Mouse (Mus musculus): ENCODE data around the gene Macrod2. TPM values are rescaled to one million over a fixed set of nuclear protein-coding genes. Genes with fewer than 3 reads are reported as not detected.

The Macrod2 gene
- polyA plus RNA-seq, 1 experiment from 2014 or later, result 49.2 TPM

- DNase-seq (ENCODE audit: low spot score) (no peak), ATAC-seq (no peak)
- peaks cover 3% of the 10 kb centered on the region; the same call in 1 of the 2 replicates for H3K4me1 ChIP-seq (ENCODE audit: control insufficient read depth, insufficient read depth, low read length)
- H3K4me2 ChIP-seq (ENCODE audit: low read length), result no peak overlapping the region
- H3K27me3 ChIP-seq (replicated peaks; ENCODE audit: control insufficient read depth, insufficient read depth, low read length), result no peaks in the 10 kb centered on the region
- H3K36me3 ChIP-seq (ENCODE audit: control insufficient read depth, insufficient read depth, low read length), result no peaks in the 10 kb centered on the region
- H3K9ac ChIP-seq (ENCODE audit: low read length), result no peak overlapping the region
- no peaks in the 10 kb centered on the region for H3K9me3 ChIP-seq (replicated peaks; ENCODE audit: control insufficient read depth, low read length)
- no peak overlapping the region for H3K4me3 ChIP-seq (ENCODE audit: low read depth, low read length)
- 47% methylated on average over 6 of the region's 6 CpGs for WGBS
- no peak overlapping the region for H3K27ac ChIP-seq (ENCODE audit: low read depth, low read length)
These were observed 516.4 kb downstream of the Macrod2 start for GRCm38 (mm10) chr2:140911463-140911862.

- DNase-seq (ENCODE audit: low spot score) (no peak), ATAC-seq (no peak)
- H3K27me3 ChIP-seq (replicated peaks; ENCODE audit: control insufficient read depth, insufficient read depth, low read length), result no peaks in the 10 kb centered on the region
- no peaks in the 10 kb centered on the region for H3K9me3 ChIP-seq (replicated peaks; ENCODE audit: control insufficient read depth, low read length)
- no peak overlapping the region for H3K27ac ChIP-seq (ENCODE audit: low read depth, low read length)
- H3K4me2 ChIP-seq (ENCODE audit: low read length), result no peak overlapping the region
- WGBS, result 18% methylated on average over 1 of the region's 1 CpGs
- H3K4me3 ChIP-seq (ENCODE audit: low read depth, low read length), result no peak overlapping the region
- H3K36me3 ChIP-seq (ENCODE audit: control insufficient read depth, insufficient read depth, low read length), result no peaks in the 10 kb centered on the region
- H3K4me1 ChIP-seq (ENCODE audit: control insufficient read depth, insufficient read depth, low read length), result peaks cover 3% of the 10 kb centered on the region; the same call in 1 of the 2 replicates
- no peak overlapping the region for H3K9ac ChIP-seq (ENCODE audit: low read length)
These were observed 517.1 kb downstream of the Macrod2 start for GRCm38 (mm10) chr2:140912179-140912578.

GRCm38 (mm10) chr2:140912931-140913330 is 517.8 kb downstream of the Macrod2 start:
- 38% methylated on average over 2 of the region's 2 CpGs for WGBS
- Histone ChIP-seq H3K27me3 (replicated peaks; ENCODE audit: control insufficient read depth, insufficient read depth, low read length) (no peaks in the 10 kb centered on the region), H3K27ac (ENCODE audit: low read depth, low read length) (no peak overlapping the region), H3K4me2 (ENCODE audit: low read length) (no peak overlapping the region), H3K36me3 (ENCODE audit: control insufficient read depth, insufficient read depth, low read length) (no peaks in the 10 kb centered on the region), H3K9ac (ENCODE audit: low read length) (no peak overlapping the region), H3K4me1 (ENCODE audit: control insufficient read depth, insufficient read depth, low read length) (peaks cover 3% of the 10 kb centered on the region; the same call in 1 of the 2 replicates), H3K9me3 (replicated peaks; ENCODE audit: control insufficient read depth, low read length) (no peaks in the 10 kb centered on the region), H3K4me3 (ENCODE audit: low read depth, low read length) (no peak overlapping the region)
- ATAC-seq (no peak), DNase-seq (ENCODE audit: low spot score) (no peak)

GRCm38 (mm10) chr2:140913679-140914412 is 518.7 kb downstream of the Macrod2 start:
- peaks cover 3% of the 10 kb centered on the region; the same call in 1 of the 2 replicates for H3K4me1 ChIP-seq (ENCODE audit: control insufficient read depth, insufficient read depth, low read length)
- H3K9ac ChIP-seq (ENCODE audit: low read length), result no peak overlapping the region
- no peak overlapping the region for H3K4me2 ChIP-seq (ENCODE audit: low read length)
- H3K9me3 ChIP-seq (replicated peaks; ENCODE audit: control insufficient read depth, low read length), result no peaks in the 10 kb centered on the region
- 22% methylated on average over 7 of the region's 7 CpGs for WGBS
- no peaks in the 10 kb centered on the region for H3K36me3 ChIP-seq (ENCODE audit: control insufficient read depth, insufficient read depth, low read length)
- DNase-seq (ENCODE audit: low spot score) (peak; percentile 64), ATAC-seq (peak; percentile 75)
- no peak overlapping the region for H3K27ac ChIP-seq (ENCODE audit: low read depth, low read length)
- H3K4me3 ChIP-seq (ENCODE audit: low read depth, low read length), result no peak overlapping the region
- no peaks in the 10 kb centered on the region for H3K27me3 ChIP-seq (replicated peaks; ENCODE audit: control insufficient read depth, insufficient read depth, low read length)

GRCm38 (mm10) chr2:140926922-140927321 is 531.8 kb downstream of the Macrod2 start:
- H3K4me3 ChIP-seq (ENCODE audit: low read depth, low read length), result no peak overlapping the region
- no peaks in the 10 kb centered on the region for H3K4me1 ChIP-seq (ENCODE audit: control insufficient read depth, insufficient read depth, low read length)
- H3K36me3 ChIP-seq (ENCODE audit: control insufficient read depth, insufficient read depth, low read length), result no peaks in the 10 kb centered on the region
- no peak overlapping the region for H3K27ac ChIP-seq (ENCODE audit: low read depth, low read length)
- no peaks in the 10 kb centered on the region for H3K27me3 ChIP-seq (replicated peaks; ENCODE audit: control insufficient read depth, insufficient read depth, low read length)
- no peak overlapping the region for H3K4me2 ChIP-seq (ENCODE audit: low read length)
- ATAC-seq (no peak), DNase-seq (ENCODE audit: low spot score) (no peak)
- no peak overlapping the region for H3K9ac ChIP-seq (ENCODE audit: low read length)
- H3K9me3 ChIP-seq (replicated peaks; ENCODE audit: control insufficient read depth, low read length), result no peaks in the 10 kb centered on the region

- Histone ChIP-seq H3K9me3 (replicated peaks; ENCODE audit: control insufficient read depth, low read length) (no peaks in the 10 kb centered on the region), H3K9ac (ENCODE audit: low read length) (no peak overlapping the region), H3K4me1 (ENCODE audit: control insufficient read depth, insufficient read depth, low read length) (no peaks in the 10 kb centered on the region), H3K4me3 (ENCODE audit: low read depth, low read length) (no peak overlapping the region), H3K4me2 (ENCODE audit: low read length) (no peak overlapping the region), H3K27me3 (replicated peaks; ENCODE audit: control insufficient read depth, insufficient read depth, low read length) (no peaks in the 10 kb centered on the region), H3K36me3 (ENCODE audit: control insufficient read depth, insufficient read depth, low read length) (no peaks in the 10 kb centered on the region), H3K27ac (ENCODE audit: low read depth, low read length) (no peak overlapping the region)
- 82% methylated on average over 1 of the region's 1 CpGs for WGBS
- DNase-seq (ENCODE audit: low spot score) (no peak), ATAC-seq (no peak)
These were observed 539.4 kb downstream of the Macrod2 start for GRCm38 (mm10) chr2:140934483-140934882.

- ATAC-seq (no peak), DNase-seq (ENCODE audit: low spot score) (no peak)
- Histone ChIP-seq H3K4me1 (ENCODE audit: control insufficient read depth, insufficient read depth, low read length) (no peaks in the 10 kb centered on the region), H3K27me3 (replicated peaks; ENCODE audit: control insufficient read depth, insufficient read depth, low read length) (no peaks in the 10 kb centered on the region), H3K27ac (ENCODE audit: low read depth, low read length) (no peak overlapping the region), H3K36me3 (ENCODE audit: control insufficient read depth, insufficient read depth, low read length) (no peaks in the 10 kb centered on the region), H3K4me3 (ENCODE audit: low read depth, low read length) (no peak overlapping the region), H3K9ac (ENCODE audit: low read length) (no peak overlapping the region), H3K9me3 (replicated peaks; ENCODE audit: control insufficient read depth, low read length) (no peaks in the 10 kb centered on the region), H3K4me2 (ENCODE audit: low read length) (no peak overlapping the region)
- 90% methylated on average over 3 of the region's 3 CpGs for WGBS
These were observed 554.4 kb downstream of the Macrod2 start for GRCm38 (mm10) chr2:140949461-140949860.

GRCm38 (mm10) chr2:140959246-140959645 is 564.1 kb downstream of the Macrod2 start:
- DNase-seq (ENCODE audit: low spot score) (peak; percentile 33), ATAC-seq (peak; percentile 44; the same call in 1 of the 2 replicates)
- Histone ChIP-seq H3K9ac (ENCODE audit: low read length) (no peak overlapping the region), H3K4me1 (ENCODE audit: control insufficient read depth, insufficient read depth, low read length) (no peaks in the 10 kb centered on the region), H3K4me3 (ENCODE audit: low read depth, low read length) (no peak overlapping the region), H3K4me2 (ENCODE audit: low read length) (no peak overlapping the region), H3K36me3 (ENCODE audit: control insufficient read depth, insufficient read depth, low read length) (no peaks in the 10 kb centered on the region), H3K9me3 (replicated peaks; ENCODE audit: control insufficient read depth, low read length) (no peaks in the 10 kb centered on the region), H3K27me3 (replicated peaks; ENCODE audit: control insufficient read depth, insufficient read depth, low read length) (no peaks in the 10 kb centered on the region), H3K27ac (ENCODE audit: low read depth, low read length) (no peak overlapping the region)
- 87% methylated on average over 2 of the region's 2 CpGs for WGBS

- WGBS, result 90% methylated on average over 2 of the region's 2 CpGs
- no peak overlapping the region for H3K4me2 ChIP-seq (ENCODE audit: low read length)
These were observed 575.1 kb downstream of the Macrod2 start for GRCm38 (mm10) chr2:140970181-140970580.

More at GRCm38 (mm10) chr2:140970181-140970580, 575.1 kb downstream of the Macrod2 start:
- no peak overlapping the region for H3K9ac ChIP-seq (ENCODE audit: low read length)
- no peak overlapping the region for H3K27ac ChIP-seq (ENCODE audit: low read depth, low read length)
- H3K4me1 ChIP-seq (ENCODE audit: control insufficient read depth, insufficient read depth, low read length), result no peaks in the 10 kb centered on the region
- no peaks in the 10 kb centered on the region for H3K9me3 ChIP-seq (replicated peaks; ENCODE audit: control insufficient read depth, low read length)
- no peak for ATAC-seq
- H3K4me3 ChIP-seq (ENCODE audit: low read depth, low read length), result no peak overlapping the region
- DNase-seq (ENCODE audit: low spot score), result no peak
- H3K36me3 ChIP-seq (ENCODE audit: control insufficient read depth, insufficient read depth, low read length), result no peaks in the 10 kb centered on the region
- H3K27me3 ChIP-seq (replicated peaks; ENCODE audit: control insufficient read depth, insufficient read depth, low read length), result no peaks in the 10 kb centered on the region

Data from forebrain, embryonic 14.5 days (tissue).